15 mouse cellular contexts compared by ENCODE assay signal in genomic region chr2:56233042-56233441, GRCm38 (mm10).
DNase-seq lines count a peak whose midpoint lies in the region; ATAC-seq and TF ChIP-seq lines count a peak whose summit lies in the region.
"Had no signal": no experiment of that assay in that cellular context is flagged by ENCODE, and none has a peak within 500 bp of the region (broad histone marks: within the 10 kb centered on the region; RNA-seq: fewer than 3 reads in every experiment).

No protein-coding gene starts in this region.

- H3K27ac ChIP-seq in thymus, adult 2 months (ENCODE audit: control insufficient read depth, insufficient read depth, low read length), result no peak overlapping the region
- no peak overlapping the region for H3K27ac ChIP-seq in intestine, embryonic 15.5 days
- H3K27ac ChIP-seq: embryonic facial prominence, embryonic 13.5 days; heart, adult 2 months; kidney, postnatal 0 days; liver, embryonic 15.5 days had no signal

- no peaks in the 10 kb centered on the region for H3K27me3 ChIP-seq in thymus, adult 2 months (ENCODE audit: control insufficient read depth, insufficient read depth, low read length)
- no peaks in the 10 kb centered on the region for H3K27me3 ChIP-seq in intestine, embryonic 15.5 days (replicated peaks)
- H3K27me3 ChIP-seq: embryonic facial prominence, embryonic 13.5 days; liver, embryonic 15.5 days had no signal

- H3K36me3 ChIP-seq in thymus, adult 2 months (ENCODE audit: control insufficient read depth, insufficient read depth, low read length), result no peaks in the 10 kb centered on the region
- H3K36me3 ChIP-seq in intestine, embryonic 15.5 days, result no peaks in the 10 kb centered on the region
- H3K36me3 ChIP-seq: embryonic facial prominence, embryonic 13.5 days; liver, embryonic 15.5 days had no signal

- no peaks in the 10 kb centered on the region for H3K9me3 ChIP-seq in intestine, embryonic 15.5 days
- H3K9me3 ChIP-seq: embryonic facial prominence, embryonic 13.5 days; liver, embryonic 15.5 days had no signal

- no peak for ATAC-seq in intestine, embryonic 15.5 days

- H3K4me2 ChIP-seq in intestine, embryonic 15.5 days (replicated peaks), result no peak overlapping the region
- H3K4me2 ChIP-seq: embryonic facial prominence, embryonic 13.5 days; liver, embryonic 15.5 days had no signal

- no peak overlapping the region for H3K4me3 ChIP-seq in thymus, adult 2 months (ENCODE audit: control insufficient read depth, insufficient read depth, low read length)
- no peak overlapping the region for H3K4me3 ChIP-seq in intestine, embryonic 15.5 days (replicated peaks)
- H3K4me3 ChIP-seq: embryonic facial prominence, embryonic 13.5 days; heart, adult 2 months; liver, embryonic 15.5 days had no signal

- H3K9ac ChIP-seq in intestine, embryonic 15.5 days, result no peak overlapping the region
- H3K9ac ChIP-seq: embryonic facial prominence, embryonic 13.5 days; liver, embryonic 15.5 days had no signal

- peak; percentile 16 to 29 for DNase-seq in right cerebral cortex, adult 2 months (ENCODE audit: low spot score in 2 of 2)
- DNase-seq in right cerebral cortex, postnatal 25 days, result no peak
- DNase-seq in cerebellum, postnatal 10 days, result peak; percentile 65 to 70
- peak; percentile 13 to 21 for DNase-seq in layer of hippocampus, postnatal 10 days (ENCODE audit: low spot score in 2 of 2)
- no peak for DNase-seq in thymus, adult 2 months
- DNase-seq in urinary bladder, postnatal 25 days (ENCODE audit: low spot score), result no peak
- DNase-seq: adrenal gland, adult 8-10 months; heart, adult 2 months; lung, postnatal 4 days; midbrain, embryonic 14.5 days; thymus, postnatal 36 days had no signal

- no peak for TF ChIP-seq CTCF in thymus, adult 2 months (IDR thresholded peaks at IDR 0.05; ENCODE audit: borderline replicate concordance, control insufficient read depth, extremely low read depth, insufficient read depth, low read length, poor library complexity)

- TF ChIP-seq POLR2A in thymus, adult 2 months (IDR thresholded peaks at IDR 0.05; ENCODE audit: control insufficient read depth, extremely low read depth, insufficient read depth, low read length, poor library complexity), result no peak

- no peaks in the 10 kb centered on the region for H3K4me1 ChIP-seq in thymus, adult 2 months (replicated peaks; ENCODE audit: control insufficient read depth, insufficient read depth, low read length)
- no peaks in the 10 kb centered on the region for H3K4me1 ChIP-seq in intestine, embryonic 15.5 days (replicated peaks)
- H3K4me1 ChIP-seq: embryonic facial prominence, embryonic 13.5 days; liver, embryonic 15.5 days had no signal

- 77% methylated on average over 1 of the region's 1 CpGs for WGBS in thymus, adult 2 months
- 72% methylated on average over 1 of the region's 1 CpGs for WGBS in intestine, embryonic 15.5 days

Comparison
In these comparisons a context has a peak if more than half of its experiments do, and no peak if none do; other contexts are left out.
1. DNase-seq: peak in right cerebral cortex, adult 2 months (2 of 2), cerebellum, postnatal 10 days (2 of 2) and layer of hippocampus, postnatal 10 days (2 of 2); none in right cerebral cortex, postnatal 25 days (single experiment), thymus, adult 2 months (single experiment) and urinary bladder, postnatal 25 days (single experiment).